Mouse (Mus musculus) erythroblast, embryonic 14.5 days (primary cell): ENCODE measurements around the gene Olfr95. TPM values are rescaled to one million over a fixed set of nuclear protein-coding genes. Genes with fewer than 3 reads are reported as not detected.

Experiments
- H3K27me3 ChIP-seq: 2 replicates; pipeline ENCODE4 v1.6.1; 2012; ENCODE audit warnings: inconsistent platforms; ENCODE audit not compliant: control insufficient read depth
- H3K36me3 ChIP-seq: 2 replicates; pipeline ENCODE4 v1.6.1; 2012; ENCODE audit warnings: mild to moderate bottlenecking, inconsistent platforms; ENCODE audit not compliant: control insufficient read depth
- H3K4me1 ChIP-seq: 2 replicates; pipeline ENCODE4 v1.6.1; 2012; ENCODE audit warnings: inconsistent platforms; ENCODE audit not compliant: control insufficient read depth
- H3K4me3 ChIP-seq: replicated peaks from 2 replicates; pipeline ENCODE3; 2012; ENCODE audit warnings: moderate library complexity, mild to moderate bottlenecking, inconsistent platforms
- H3K9me3 ChIP-seq: 2 replicates; pipeline ENCODE4 v1.6.1; 2012; ENCODE audit warnings: low read length, inconsistent platforms, mixed read lengths; ENCODE audit not compliant: control insufficient read depth
- GATA1 ChIP-seq: IDR thresholded peaks from 2 replicates; pipeline ENCODE4 v1.6.1; 2012; ENCODE audit warnings: low read length, inconsistent platforms, mixed read lengths
- TAL1 ChIP-seq: IDR thresholded peaks from 3 replicates; pipeline ENCODE4 v1.6.1; 2012; ENCODE audit warnings: low read length, inconsistent platforms, mixed read lengths
- polyA plus RNA-seq: library from polyadenylated mRNA; stranded (reverse); fragments of >175 nt; gene quantifications from 2 replicates; pipeline ENCODE4 v1.2.3, GENCODE M21; 2012

Gene Olfr95
- polyA plus RNA-seq, 1 experiment: not detected

DNA sequence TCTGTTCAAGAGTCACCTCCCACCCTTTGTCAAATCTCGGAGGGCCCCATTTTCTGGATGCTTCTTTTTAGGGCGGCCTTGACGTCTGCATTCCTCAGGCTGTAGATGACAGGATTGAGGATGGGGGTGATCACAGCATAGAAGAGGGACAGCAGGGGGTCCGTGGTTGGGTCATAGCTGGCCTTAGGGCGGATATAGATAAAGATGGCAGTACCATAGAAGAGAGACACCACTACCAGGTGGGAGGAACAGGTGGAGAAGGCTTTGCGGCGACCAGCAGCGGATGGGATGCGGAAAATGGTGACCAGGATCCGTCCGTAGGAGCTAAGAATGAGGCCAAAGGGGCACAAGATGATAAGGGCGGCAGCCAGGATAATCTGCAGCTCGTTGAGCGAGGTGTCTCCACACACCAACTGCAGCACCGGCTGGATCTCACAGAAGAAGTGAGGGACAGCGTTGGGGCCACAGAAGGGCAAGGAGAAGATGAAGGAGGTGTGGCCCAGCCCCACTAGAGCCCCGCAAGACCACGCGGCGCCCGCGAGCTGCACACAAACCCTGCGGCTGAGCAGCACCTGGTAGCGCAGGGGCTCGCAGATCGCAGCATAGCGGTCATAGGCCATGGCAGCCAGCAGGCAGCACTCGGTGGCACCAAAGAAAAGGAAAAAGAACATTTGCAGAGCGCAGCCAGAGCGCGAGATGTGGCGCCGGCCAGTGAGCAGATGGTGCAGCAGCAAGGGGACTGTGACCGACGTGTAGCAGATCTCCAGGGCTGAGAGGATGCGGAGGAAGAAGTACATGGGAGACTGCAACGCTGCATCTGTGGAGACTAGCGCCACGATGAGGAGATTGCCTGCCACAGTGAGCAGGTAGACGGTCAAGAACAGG is 1.8 kb downstream of the Olfr95 start:
- H3K36me3 ChIP-seq: no peaks in the 10 kb centered on the region
- H3K27me3 ChIP-seq: peaks cover 14% of the 10 kb centered on the region
- TF ChIP-seq GATA1 (no peak), TAL1 (no peak)
- no peaks in the 10 kb centered on the region for H3K4me1 ChIP-seq
- no peaks in the 10 kb centered on the region for H3K9me3 ChIP-seq
- H3K4me3 ChIP-seq: no peak overlapping the region

DNA sequence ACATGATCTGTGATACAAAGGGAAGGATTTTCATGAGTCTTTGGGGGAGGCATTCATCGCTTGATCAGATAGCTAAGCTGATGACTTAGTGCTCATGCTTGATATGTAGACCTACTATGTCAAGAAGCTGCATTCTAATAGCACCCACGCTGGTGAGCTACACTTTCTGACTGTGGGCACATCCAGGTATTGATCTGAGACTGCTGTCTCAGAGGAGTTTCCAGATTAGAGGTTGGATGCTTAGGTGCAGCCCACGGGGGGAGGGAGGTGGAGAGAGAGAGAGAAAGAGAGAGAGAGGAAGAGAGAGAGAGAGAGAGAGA is 9.0 kb downstream of the Olfr95 start:
- Histone ChIP-seq H3K9me3 (no peaks in the 10 kb centered on the region), H3K4me3 (no peak overlapping the region), H3K36me3 (no peaks in the 10 kb centered on the region), H3K4me1 (no peaks in the 10 kb centered on the region), H3K27me3 (no peaks in the 10 kb centered on the region)
- TF ChIP-seq GATA1 (no peak), TAL1 (no peak)

DNA sequence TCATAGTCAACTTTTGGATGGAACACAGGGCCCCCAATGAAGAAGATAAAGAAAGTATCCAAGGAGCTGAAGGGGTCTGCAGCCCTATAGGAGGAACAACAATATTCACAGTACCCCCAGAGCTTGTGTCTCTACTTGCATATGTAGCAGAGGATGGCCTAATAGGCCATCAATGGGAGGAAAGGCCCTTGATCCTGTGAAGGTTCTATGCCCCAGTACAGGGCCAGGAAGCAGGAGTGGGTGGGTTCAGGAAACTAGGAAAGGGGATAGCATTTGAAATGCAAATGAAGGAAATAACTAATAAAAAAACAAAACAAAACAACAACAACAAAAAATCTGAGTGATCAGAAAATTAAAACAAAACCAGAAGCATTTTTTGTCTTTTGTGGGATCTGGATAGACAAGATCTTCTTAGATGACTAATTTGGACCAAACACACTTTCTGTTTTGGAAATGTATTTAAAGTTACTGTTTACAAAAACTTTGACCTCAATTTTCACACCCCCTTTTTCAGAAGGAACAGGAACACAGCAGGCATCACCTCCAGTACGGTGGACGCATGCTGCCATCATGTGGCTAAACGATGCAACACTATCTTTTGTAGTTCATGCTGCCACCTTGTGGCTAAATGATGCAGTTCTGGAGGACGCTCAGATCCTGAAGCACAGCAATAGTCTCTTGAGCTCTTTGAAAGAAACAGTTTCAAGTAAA is 9.6 kb downstream of the Olfr95 start:
- H3K9me3 ChIP-seq: no peaks in the 10 kb centered on the region
- no peak overlapping the region for H3K4me3 ChIP-seq
- TF ChIP-seq GATA1: no peak
- H3K4me1 ChIP-seq: no peaks in the 10 kb centered on the region
- peaks cover under 1% of the 10 kb centered on the region; the same call in 1 of the 2 replicates for H3K27me3 ChIP-seq
- no peaks in the 10 kb centered on the region for H3K36me3 ChIP-seq

DNA sequence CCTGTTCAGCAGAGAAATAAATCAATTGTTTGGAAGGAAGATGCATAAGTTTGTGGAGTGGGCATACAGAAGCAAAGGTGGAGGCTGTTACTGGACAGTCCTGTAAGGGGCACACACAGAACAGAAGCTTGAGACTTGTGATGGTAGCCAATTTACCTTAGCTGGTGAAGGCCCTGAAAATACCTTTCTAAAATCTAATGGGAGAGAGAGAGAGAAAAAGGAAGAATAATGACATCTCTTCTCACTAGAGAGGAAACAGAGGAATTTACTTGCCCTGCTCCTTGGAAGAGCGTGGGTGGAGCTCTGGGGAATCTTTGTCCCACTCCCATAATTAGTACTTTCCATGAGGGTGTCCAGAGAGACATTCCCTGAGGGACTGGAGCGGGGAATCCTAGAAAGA is 12.0 kb downstream of the Olfr95 start, which contains the start of gene Olfr94:
Olfr94 (minus strand) TSS at position 101 of the 400 bp plus-strand sequence.
- H3K27me3 ChIP-seq: peaks cover 24% of the 10 kb centered on the region
- H3K9me3 ChIP-seq: no peaks in the 10 kb centered on the region
- no peaks in the 10 kb centered on the region for H3K4me1 ChIP-seq

DNA sequence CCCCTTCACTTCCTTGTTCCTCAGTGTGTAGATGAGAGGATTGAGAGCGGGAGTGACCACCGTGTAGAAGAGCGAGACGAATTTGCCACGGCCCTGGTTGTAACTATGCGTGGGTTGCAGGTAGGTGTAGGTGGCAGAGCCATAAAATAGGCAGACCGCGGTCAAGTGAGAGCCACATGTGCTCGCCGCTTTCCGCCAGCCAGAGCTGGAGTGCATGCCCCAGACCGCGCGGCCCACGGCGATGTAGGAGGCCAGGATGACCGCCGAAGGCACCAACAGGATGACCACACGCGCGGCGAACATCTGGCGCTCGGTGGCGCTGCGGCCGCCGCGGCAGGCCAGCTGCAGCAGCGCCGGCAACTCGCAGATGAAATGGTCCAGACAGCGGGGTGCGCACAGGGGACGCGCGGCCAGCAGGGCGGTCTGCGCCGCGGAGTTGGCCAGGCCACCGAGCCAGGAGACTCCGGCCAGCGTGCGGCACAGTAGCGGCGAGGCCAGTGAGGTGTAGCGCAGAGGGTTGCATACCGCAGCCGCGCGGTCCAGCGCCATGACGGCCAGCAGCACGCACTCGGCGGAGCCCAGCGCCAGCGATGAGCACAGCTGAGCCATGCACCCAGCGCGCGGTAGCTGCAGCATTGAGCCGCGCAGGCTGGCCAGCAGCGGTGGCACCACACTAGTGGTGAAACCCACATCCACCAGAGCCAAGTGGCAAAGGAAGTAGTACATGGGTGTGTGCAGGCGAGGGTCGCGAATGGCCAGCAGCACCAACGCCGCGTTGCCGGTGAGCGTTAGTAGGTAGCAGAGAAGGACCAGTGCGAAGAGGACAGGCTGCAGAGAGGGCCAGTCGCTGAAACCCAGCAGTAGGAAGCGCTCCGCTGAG is 15.8 kb downstream of the Olfr95 start:
- TF ChIP-seq TAL1 (no peak), GATA1 (no peak)
- H3K4me3 ChIP-seq: no peak overlapping the region
- peaks cover 24% of the 10 kb centered on the region for H3K27me3 ChIP-seq
- no peaks in the 10 kb centered on the region for H3K4me1 ChIP-seq
- H3K36me3 ChIP-seq: no peaks in the 10 kb centered on the region
- H3K9me3 ChIP-seq: no peaks in the 10 kb centered on the region

More for the DNA sequence above, 12.0 kb downstream of the Olfr95 start, which contains the start of gene Olfr94:
- Histone ChIP-seq H3K4me3 (no peak within 1 kb of the TSS), H3K36me3 (no peaks in the 10 kb centered on the region)
- TF ChIP-seq TAL1 (no peak), GATA1 (no peak)

DNA sequence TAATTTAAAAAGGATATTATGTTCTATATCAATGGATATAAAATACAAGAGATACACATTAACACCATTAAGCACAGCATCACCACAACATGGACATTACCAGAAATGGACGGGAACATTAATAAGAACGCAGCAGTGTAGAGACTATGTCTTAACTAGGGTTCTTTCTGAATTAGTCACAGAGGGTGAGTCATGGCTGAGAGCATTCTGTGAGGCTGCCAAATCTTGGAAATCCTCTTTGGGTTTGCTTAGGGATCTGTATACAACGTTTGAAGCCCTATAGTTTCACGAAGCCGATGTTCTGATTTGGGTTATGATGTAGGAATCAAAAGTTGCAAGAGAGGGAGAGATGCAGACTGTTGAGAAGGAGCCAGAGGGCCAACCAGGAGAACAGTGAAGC is 18.1 kb downstream of the Olfr95 start:
- Histone ChIP-seq H3K36me3 (no peaks in the 10 kb centered on the region), H3K4me1 (no peaks in the 10 kb centered on the region), H3K4me3 (no peak overlapping the region), H3K9me3 (no peaks in the 10 kb centered on the region), H3K27me3 (peaks cover 24% of the 10 kb centered on the region)
- TF ChIP-seq TAL1 (no peak), GATA1 (no peak)

DNA sequence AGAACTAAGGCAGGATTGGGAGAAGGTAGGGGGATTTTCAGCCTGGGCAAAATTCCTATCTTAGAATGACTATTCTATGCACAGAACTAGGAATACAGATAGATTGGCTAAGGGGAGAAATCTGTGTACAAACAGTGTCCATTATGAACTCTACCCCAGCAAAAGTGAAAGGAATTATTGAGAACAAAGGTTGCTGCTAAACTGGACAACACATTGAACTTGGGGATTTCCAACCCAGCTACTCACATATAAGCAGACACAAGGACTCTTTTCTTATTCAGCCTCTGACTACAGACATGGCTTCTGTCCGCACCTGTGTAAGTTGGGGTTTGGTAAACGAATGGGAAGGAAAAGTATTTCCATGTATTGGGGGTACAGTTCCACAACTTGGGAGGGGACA is 19.3 kb downstream of the Olfr95 start, which contains the start of gene Ubd:
Ubd (plus strand) TSS at position 237 of the 400 bp plus-strand sequence.
- no peak within 1 kb of the TSS for H3K4me3 ChIP-seq
- peaks cover 24% of the 10 kb centered on the region for H3K27me3 ChIP-seq
- no peaks in the 10 kb centered on the region for H3K36me3 ChIP-seq
- no peaks in the 10 kb centered on the region for H3K9me3 ChIP-seq
- TF ChIP-seq TAL1 (no peak), GATA1 (no peak)
- no peaks in the 10 kb centered on the region for H3K4me1 ChIP-seq

DNA sequence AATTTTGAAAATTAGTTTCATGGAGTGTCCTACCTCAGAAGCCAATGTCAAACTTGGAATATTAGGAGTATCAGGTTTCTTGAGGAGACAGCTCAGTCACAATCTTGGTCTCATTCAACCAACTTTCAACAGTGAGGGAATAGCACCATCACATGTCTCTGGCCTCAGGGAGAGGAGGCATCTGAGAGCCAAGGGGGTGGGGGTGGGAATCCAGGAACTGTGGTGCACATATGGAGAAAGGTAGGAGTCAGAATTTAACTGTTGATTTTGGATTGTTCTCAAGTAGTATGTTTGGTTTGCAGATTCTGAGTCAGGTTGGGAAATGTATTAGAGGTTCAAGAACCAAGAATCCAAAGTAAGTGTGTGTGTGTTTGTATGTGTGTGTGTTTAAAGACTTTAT is 19.9 kb downstream of the Olfr95 start:
- no peaks in the 10 kb centered on the region for H3K36me3 ChIP-seq
- H3K9me3 ChIP-seq: no peaks in the 10 kb centered on the region
- H3K27me3 ChIP-seq: peaks cover 21% of the 10 kb centered on the region
- H3K4me3 ChIP-seq: no peak overlapping the region
- TF ChIP-seq TAL1 (no peak), GATA1 (no peak)
- no peaks in the 10 kb centered on the region for H3K4me1 ChIP-seq

DNA sequence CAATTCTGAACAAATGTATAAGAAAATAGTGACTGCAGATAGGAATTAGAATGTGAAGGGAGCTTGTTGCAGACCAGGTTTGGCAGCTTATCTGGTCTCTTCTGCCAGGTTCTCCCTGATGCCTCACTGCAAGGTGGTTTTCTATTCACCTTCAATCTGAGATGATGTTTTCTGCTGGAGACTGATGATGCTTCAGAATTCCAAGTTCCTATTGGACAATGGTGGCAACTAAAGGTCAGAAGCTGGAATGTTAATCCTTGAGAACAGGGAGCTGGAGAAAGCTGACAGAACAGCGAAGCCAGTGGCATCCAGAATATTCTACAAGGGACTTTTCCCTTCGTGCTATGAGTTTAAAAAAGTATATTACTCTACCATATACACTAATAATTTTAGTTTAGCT is 22.2 kb downstream of the Olfr95 start:
- no peaks in the 10 kb centered on the region for H3K9me3 ChIP-seq
- H3K4me3 ChIP-seq: no peak overlapping the region
- no peaks in the 10 kb centered on the region for H3K36me3 ChIP-seq
- no peak for TF ChIP-seq TAL1
- TF ChIP-seq GATA1: no peak
- H3K27me3 ChIP-seq: no peaks in the 10 kb centered on the region; the same call in 1 of the 2 replicates
- no peaks in the 10 kb centered on the region for H3K4me1 ChIP-seq
